Mouse (Mus musculus) liver, postnatal 0 days (tissue): ENCODE data around the gene Bank1. TPM values are rescaled to one million over a fixed set of nuclear protein-coding genes. Genes with fewer than 3 reads are reported as not detected.

ENCODE experiments used
- ATAC-seq: fragments of 200-750 bp; cut with Nextera tagmentation; 2 replicates; pipeline ENCODE4 v1.8.0; 2017; ENCODE audit warnings: mild to moderate bottlenecking, moderate library complexity
- DNase-seq: peaks from one replicate; pipeline ENCODE4 v3.0.0-alpha.2; 2016
- H3K27ac ChIP-seq: fragments of 300-500 bp; sonication (generic); 2 replicates; pipeline ENCODE4 v1.5.1; 2014; ENCODE audit warnings: antibody characterized with exemption, moderate library complexity, mild to moderate bottlenecking, low read depth
- H3K27me3 ChIP-seq: fragments of 300-500 bp; sonication (generic); 2 replicates; pipeline ENCODE4 v1.6.1; 2014; ENCODE audit warnings: low read length, control low read depth, mixed read lengths; ENCODE audit not compliant: insufficient read depth
- H3K36me3 ChIP-seq: fragments of 300-500 bp; sonication (generic); replicated peaks from 2 replicates; pipeline ENCODE4 v1.6.1; 2014; ENCODE audit warnings: mild to moderate bottlenecking, control low read depth, low read length, moderate library complexity, mixed read lengths; ENCODE audit not compliant: insufficient read depth
- H3K4me1 ChIP-seq: fragments of 300-500 bp; sonication (generic); 2 replicates; pipeline ENCODE4 v1.6.1; 2014; ENCODE audit warnings: antibody characterized with exemption, mild to moderate bottlenecking, control low read depth; ENCODE audit not compliant: insufficient read depth
- H3K4me2 ChIP-seq: fragments of 300-500 bp; sonication (generic); 2 replicates; pipeline ENCODE4 v1.6.1; 2014; ENCODE audit warnings: low read depth, mild to moderate bottlenecking, low read length, moderate library complexity, mixed read lengths
- H3K4me3 ChIP-seq: fragments of 300-500 bp; sonication (generic); 2 replicates; pipeline ENCODE4 v1.5.1; 2014; ENCODE audit warnings: low read depth, low read length
- H3K9ac ChIP-seq: fragments of 300-500 bp; sonication (generic); replicated peaks from 2 replicates; pipeline ENCODE4 v1.6.1; 2014; ENCODE audit warnings: mild to moderate bottlenecking, moderate library complexity
- H3K9me3 ChIP-seq: fragments of 300-500 bp; sonication (generic); 2 replicates; pipeline ENCODE4 v1.6.1; 2016; ENCODE audit warnings: mild to moderate bottlenecking, control low read depth, low read length, mixed read lengths
- CTCF ChIP-seq: sonication (generic); IDR thresholded peaks from 2 replicates; pipeline ENCODE4 v1.5.1; 2016; ENCODE audit warnings: antibody characterized with exemption, low read depth
- EP300 ChIP-seq: IDR thresholded peaks from 2 replicates; pipeline ENCODE4 v1.6.1; 2016; ENCODE audit warnings: antibody characterized with exemption, low read depth, mild to moderate bottlenecking
- WGBS: fragments of 180-500 bp; shearing (Covaris S2); extraction: QIAGEN DNeasy Blood & Tissue Kit; methylation state at CpG from one replicate; pipeline ENCODE4 v1.1.7; 2014; ENCODE audit not compliant: insufficient replicate concordance; 5-methylcytosine and 5-hydroxymethylcytosine counted together
- polyA plus RNA-seq: library from polyadenylated mRNA; unstranded; fragments of >200 nt; fragmentation: Nextera tagmentation; extraction: Ambion mirVana; gene quantifications from 2 replicates; pipeline ENCODE4 v1.2.1, GENCODE M21; 2015

Bank1 gene
- polyA plus RNA-seq, 1 experiment from 2014 or later = 3.0 TPM

GRCm38 (mm10) chr3:136150886-136151285 is 175.0 kb downstream of the Bank1 start:
- 76% methylated on average over 3 of the region's 3 CpGs for WGBS

DNA sequence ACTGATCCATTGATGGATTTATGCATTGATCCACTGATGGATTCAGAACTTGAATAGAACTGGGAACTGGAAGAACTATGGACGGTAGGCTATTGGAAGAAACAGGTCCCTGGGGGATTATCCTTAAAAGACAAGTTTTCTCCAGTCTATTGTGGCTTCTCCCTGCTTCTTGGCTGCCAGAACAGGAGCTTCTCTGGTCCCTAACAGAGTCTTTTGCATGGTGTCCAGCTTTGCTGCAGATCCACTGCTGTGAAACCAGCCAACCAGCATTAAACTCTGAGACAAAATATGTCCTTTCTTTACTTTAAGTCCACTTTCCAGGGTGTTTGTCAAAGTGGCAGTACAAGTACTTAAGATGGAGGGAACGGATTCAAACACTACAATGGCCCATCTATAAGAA is 178.7 kb downstream of the Bank1 start:
- no peak for ATAC-seq

More at GRCm38 (mm10) chr3:136150886-136151285, 175.0 kb downstream of the Bank1 start:
- Histone ChIP-seq H3K4me3 (no peak overlapping the region), H3K4me2 (no peak overlapping the region), H3K4me1 (no peaks in the 10 kb centered on the region), H3K27me3 (no peaks in the 10 kb centered on the region), H3K9ac (no peak overlapping the region), H3K9me3 (no peaks in the 10 kb centered on the region), H3K36me3 (no peaks in the 10 kb centered on the region), H3K27ac (no peak overlapping the region)
- ATAC-seq (no peak), DNase-seq (no peak)
- TF ChIP-seq CTCF (no peak), EP300 (no peak)

GRCm38 (mm10) chr3:136132013-136132412 is 193.9 kb downstream of the Bank1 start:
- 63% methylated on average over 3 of the region's 3 CpGs for WGBS

More for the DNA sequence above, 178.7 kb downstream of the Bank1 start:
- TF ChIP-seq EP300 (no peak), CTCF (no peak)
- no peaks in the 10 kb centered on the region for H3K4me1 ChIP-seq
- no peak overlapping the region for H3K4me2 ChIP-seq
- DNase-seq = no peak
- H3K9me3 ChIP-seq = no peaks in the 10 kb centered on the region
- no peaks in the 10 kb centered on the region for H3K27me3 ChIP-seq
- H3K9ac ChIP-seq = no peak overlapping the region
- no peaks in the 10 kb centered on the region for H3K36me3 ChIP-seq
- WGBS = 74% methylated on average over 2 of the region's 2 CpGs
- H3K4me3 ChIP-seq = no peak overlapping the region
- H3K27ac ChIP-seq = no peak overlapping the region

DNA sequence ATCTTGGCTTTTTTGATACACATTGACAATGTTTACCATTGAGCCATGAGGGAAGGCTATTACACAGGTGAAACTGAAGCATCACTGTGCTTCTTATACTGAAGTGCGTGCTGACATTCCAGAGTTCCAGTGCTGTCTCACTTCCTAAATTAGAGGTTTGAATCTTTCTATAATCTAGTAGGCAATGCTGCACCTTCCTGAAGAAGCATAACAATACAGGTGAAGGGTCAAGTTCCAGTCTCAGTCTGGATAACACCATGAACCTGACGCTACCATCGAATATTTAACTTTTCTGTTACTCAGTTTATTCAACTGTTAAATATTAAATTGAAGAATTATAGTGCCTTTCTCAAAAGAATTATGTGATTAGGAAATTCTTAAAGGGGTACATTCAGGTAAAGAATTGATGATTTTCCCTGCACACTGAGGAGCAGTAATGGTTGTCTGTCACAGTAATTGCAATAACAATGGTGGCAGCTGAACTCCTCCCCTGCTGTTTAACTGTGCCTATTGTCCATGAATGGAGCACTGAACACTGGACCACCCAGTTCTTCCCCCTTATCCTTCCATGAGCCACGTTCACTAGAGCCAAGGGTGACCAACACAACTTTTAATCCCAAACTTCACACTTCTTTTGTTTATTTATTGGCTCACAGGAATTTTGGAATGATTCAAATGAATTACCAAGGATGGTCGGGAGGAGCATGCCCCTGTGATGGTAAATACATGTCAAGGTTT is 210.2 kb downstream of the Bank1 start:
- WGBS = 79% methylated on average over 5 of the region's 5 CpGs

More at GRCm38 (mm10) chr3:136132013-136132412, 193.9 kb downstream of the Bank1 start:
- Histone ChIP-seq H3K27me3 (no peaks in the 10 kb centered on the region), H3K9me3 (no peaks in the 10 kb centered on the region), H3K4me3 (no peak overlapping the region), H3K36me3 (no peaks in the 10 kb centered on the region), H3K9ac (no peak overlapping the region), H3K4me1 (no peaks in the 10 kb centered on the region), H3K27ac (no peak overlapping the region), H3K4me2 (no peak overlapping the region)
- no peak for DNase-seq
- TF ChIP-seq EP300 (no peak), CTCF (no peak)
- no peak for ATAC-seq

DNA sequence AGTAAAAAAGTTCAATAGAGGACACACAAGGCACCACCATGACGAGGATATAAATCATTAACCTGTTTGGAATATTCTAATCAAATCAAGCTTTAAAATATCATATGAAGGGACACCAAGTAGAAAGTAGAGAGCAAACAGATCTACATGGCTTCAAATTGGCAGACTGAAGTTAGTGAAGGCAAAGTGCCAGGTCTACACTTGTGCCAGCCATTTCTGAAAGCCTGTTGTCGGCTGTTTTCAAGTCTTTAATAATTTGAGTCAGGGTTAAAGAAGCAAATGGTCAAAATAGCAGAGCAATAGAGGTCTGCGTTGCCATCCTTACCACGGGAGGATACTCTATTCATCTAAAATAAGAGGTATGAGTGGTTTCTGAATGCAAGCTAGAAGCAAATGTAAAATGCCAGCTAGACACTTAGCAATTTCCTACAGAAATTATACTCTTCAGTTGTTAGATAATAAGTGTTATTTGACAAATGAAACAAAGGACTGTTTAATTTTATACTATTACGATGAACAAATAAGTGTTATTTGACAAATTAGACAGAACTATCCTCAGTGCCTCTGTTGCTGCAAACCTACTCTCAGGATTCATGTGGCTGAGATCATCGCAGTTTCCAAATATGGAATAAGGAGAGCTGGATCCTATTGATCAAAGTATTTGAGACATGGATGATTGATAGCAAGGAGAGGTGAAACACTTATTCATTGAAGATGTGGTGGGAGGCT is 216.3 kb downstream of the Bank1 start:
- TF ChIP-seq CTCF (no peak), EP300 (no peak)
- no peak for ATAC-seq
- Histone ChIP-seq H3K36me3 (no peaks in the 10 kb centered on the region), H3K27ac (no peak overlapping the region), H3K4me3 (no peak overlapping the region), H3K9me3 (no peaks in the 10 kb centered on the region), H3K4me1 (no peaks in the 10 kb centered on the region), H3K9ac (no peak overlapping the region), H3K27me3 (no peaks in the 10 kb centered on the region), H3K4me2 (no peak overlapping the region)
- 79% methylated on average over 6 of the region's 6 CpGs for WGBS
- no peak for DNase-seq

More for the DNA sequence above, 210.2 kb downstream of the Bank1 start:
- Histone ChIP-seq H3K4me2 (no peak overlapping the region), H3K4me3 (no peak overlapping the region), H3K27me3 (no peaks in the 10 kb centered on the region), H3K36me3 (no peaks in the 10 kb centered on the region), H3K9me3 (no peaks in the 10 kb centered on the region; the same call in 1 of the 2 replicates), H3K27ac (no peak overlapping the region), H3K4me1 (no peaks in the 10 kb centered on the region), H3K9ac (no peak overlapping the region)
- no peak for DNase-seq
- no peak for TF ChIP-seq EP300
- TF ChIP-seq CTCF = no peak
- no peak for ATAC-seq

DNA sequence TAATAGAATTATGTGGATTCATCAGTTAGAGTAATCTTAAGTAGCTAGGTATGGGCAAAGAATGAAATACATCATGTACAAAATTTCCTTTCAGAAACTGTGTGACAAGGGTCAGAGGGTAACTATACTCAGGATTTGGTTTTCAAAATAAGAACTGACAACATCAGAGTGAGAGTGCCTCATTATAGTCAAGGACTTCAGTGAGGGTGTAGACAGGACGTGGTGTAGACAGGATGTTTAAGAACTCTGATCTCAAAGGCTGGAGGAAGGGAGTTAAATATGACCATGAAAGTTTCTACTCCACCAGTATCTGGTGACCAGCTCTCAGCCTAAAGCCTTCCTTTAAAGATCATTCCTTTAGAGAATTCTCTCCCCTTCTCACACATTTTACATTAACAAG is 219.4 kb downstream of the Bank1 start:
- 48% methylated on average over 1 of the region's 1 CpGs for WGBS
- Histone ChIP-seq H3K9ac (no peak overlapping the region), H3K4me2 (no peak overlapping the region), H3K27me3 (no peaks in the 10 kb centered on the region), H3K4me3 (no peak overlapping the region), H3K4me1 (no peaks in the 10 kb centered on the region), H3K9me3 (no peaks in the 10 kb centered on the region), H3K27ac (no peak overlapping the region), H3K36me3 (no peaks in the 10 kb centered on the region)
- no peak for TF ChIP-seq EP300
- no peak for TF ChIP-seq CTCF
- ATAC-seq (no peak), DNase-seq (no peak)
